Mouse (Mus musculus): ENCODE data around the gene Gpr15. TPM values are rescaled to one million over a fixed set of nuclear protein-coding genes. Genes with fewer than 3 reads are reported as not detected.
A peak's percentile ranks its signal among the peaks of the same experiment; 100 is the strongest.

The Gpr15 gene
- polyA plus RNA-seq, 1 experiment from 2014 or later, result not detected

DNA sequence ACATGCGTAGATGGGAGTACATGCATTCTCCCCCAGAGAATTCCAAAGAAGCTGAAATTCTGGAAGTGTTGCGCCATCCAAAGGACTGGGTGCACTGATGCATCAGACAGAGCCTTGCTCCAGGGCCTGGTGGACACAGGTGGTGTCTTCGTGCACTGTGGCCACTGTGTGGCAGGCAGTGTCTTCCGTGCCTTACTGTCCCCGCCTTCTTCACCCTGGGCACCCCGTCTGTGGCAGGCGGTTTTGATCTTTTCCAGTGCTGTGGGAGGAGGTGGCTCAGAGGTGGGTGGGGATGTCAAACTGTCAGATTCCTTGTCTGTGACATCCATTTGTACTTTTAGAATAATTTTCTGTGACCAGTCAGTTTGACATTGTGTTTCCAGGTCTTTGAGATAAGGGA lies 40.2 kb downstream of the Gpr15 start:
- no peak for ATAC-seq (ENCODE audit: low FRiP score)
- Histone ChIP-seq H3K27ac (replicated peaks) (no peak overlapping the region), H3K27me3 (replicated peaks) (no peaks in the 10 kb centered on the region), H3K4me3 (replicated peaks) (no peak overlapping the region), H3K4me1 (no peaks in the 10 kb centered on the region), H3K9me3 (replicated peaks) (no peaks in the 10 kb centered on the region), H3K9ac (replicated peaks) (no peak overlapping the region), H3K36me3 (peaks cover 54% of the 10 kb centered on the region), H3K4me2 (no peak overlapping the region)
- 83% methylated on average over 7 of the region's 7 CpGs for WGBS

DNA sequence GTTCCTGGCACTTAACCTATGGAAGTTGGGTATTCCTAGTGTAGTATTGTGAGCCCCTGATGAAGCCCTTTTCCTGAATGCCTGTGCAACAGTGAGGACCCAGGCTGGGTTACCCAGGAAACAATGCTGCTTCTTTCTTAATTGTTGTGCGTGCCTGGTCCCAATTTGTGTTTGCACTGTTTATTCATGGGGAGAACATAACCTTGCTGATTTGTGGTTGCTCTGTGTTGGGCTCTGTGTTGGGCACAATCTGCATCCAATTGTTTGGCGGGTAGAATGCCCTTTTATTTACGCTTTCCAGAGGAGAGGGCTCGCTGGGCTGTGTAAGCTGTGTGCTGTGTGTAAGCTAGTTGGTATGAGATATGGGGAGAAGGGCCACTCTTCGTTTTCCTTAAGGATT lies 41.4 kb downstream of the Gpr15 start:
- H3K36me3 ChIP-seq, result peaks cover 55% of the 10 kb centered on the region
- no peak overlapping the region for H3K4me3 ChIP-seq (replicated peaks)
- 73% methylated on average over 5 of the region's 5 CpGs for WGBS
- no peak overlapping the region for H3K9ac ChIP-seq (replicated peaks)
- H3K27me3 ChIP-seq (replicated peaks), result no peaks in the 10 kb centered on the region
- H3K9me3 ChIP-seq (replicated peaks), result no peaks in the 10 kb centered on the region
- H3K27ac ChIP-seq (replicated peaks), result no peak overlapping the region
- no peak overlapping the region for H3K4me2 ChIP-seq
- no peak for ATAC-seq (ENCODE audit: low FRiP score)
- no peaks in the 10 kb centered on the region for H3K4me1 ChIP-seq

DNA sequence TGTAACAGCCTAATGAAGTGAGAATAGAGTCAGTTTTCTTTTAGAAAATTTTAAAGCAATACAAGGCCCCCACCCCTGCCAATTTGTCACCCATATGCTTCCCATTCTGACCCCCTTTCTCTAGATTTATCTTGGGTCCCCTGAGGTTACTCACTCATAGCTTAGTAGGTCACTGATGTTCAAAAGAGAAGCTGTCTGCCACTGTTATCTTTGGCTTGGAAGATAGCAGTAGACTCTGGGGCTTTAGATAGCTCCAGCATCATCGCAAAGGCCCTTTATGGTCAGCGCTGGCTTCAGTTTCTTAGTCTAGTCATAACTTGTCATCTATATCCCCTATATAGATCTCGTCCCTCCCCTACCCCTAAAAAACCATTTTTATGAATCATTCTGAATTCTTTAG lies 42.2 kb downstream of the Gpr15 start:
- peaks cover 51% of the 10 kb centered on the region for H3K36me3 ChIP-seq

DNA sequence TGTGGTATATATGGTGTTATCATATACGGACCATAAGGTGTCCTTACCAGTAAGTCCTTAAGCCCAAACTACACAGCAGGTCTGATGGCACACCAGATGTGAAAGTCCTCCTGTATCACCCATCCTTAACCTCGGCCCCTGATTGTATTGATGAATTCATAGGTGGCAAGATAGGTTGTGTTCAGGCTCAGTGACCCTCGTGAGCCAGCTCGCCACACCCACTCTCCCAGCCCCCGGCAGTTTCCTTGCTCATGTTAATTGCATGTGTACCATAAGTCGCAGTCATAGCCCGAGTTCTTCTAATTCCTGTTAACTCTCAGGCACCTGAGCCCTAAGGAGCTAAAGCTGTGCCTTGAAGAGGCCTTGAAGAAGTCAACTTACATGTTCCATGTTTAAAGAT lies 42.7 kb downstream of the Gpr15 start:
- no peaks in the 10 kb centered on the region for H3K27me3 ChIP-seq (replicated peaks)
- no peak for ATAC-seq (ENCODE audit: low FRiP score)
- H3K4me3 ChIP-seq (replicated peaks), result no peak overlapping the region
- no peak overlapping the region for H3K9ac ChIP-seq (replicated peaks)
- H3K4me2 ChIP-seq, result no peak overlapping the region
- H3K27ac ChIP-seq (replicated peaks), result no peak overlapping the region
- H3K9me3 ChIP-seq (replicated peaks), result no peaks in the 10 kb centered on the region
- H3K4me1 ChIP-seq, result peaks cover 11% of the 10 kb centered on the region
- 91% methylated on average over 7 of the region's 7 CpGs for WGBS
- H3K36me3 ChIP-seq, result peaks cover 48% of the 10 kb centered on the region

More for the DNA sequence above, 42.2 kb downstream of the Gpr15 start:
- no peak overlapping the region for H3K4me3 ChIP-seq (replicated peaks)
- no peak overlapping the region for H3K9ac ChIP-seq (replicated peaks)
- H3K27ac ChIP-seq (replicated peaks), result no peak overlapping the region
- no peaks in the 10 kb centered on the region for H3K27me3 ChIP-seq (replicated peaks)
- no peak overlapping the region for H3K4me2 ChIP-seq
- no peaks in the 10 kb centered on the region for H3K9me3 ChIP-seq (replicated peaks)
- peaks cover 6% of the 10 kb centered on the region for H3K4me1 ChIP-seq
- ATAC-seq (ENCODE audit: low FRiP score), result no peak
- 90% methylated on average over 3 of the region's 3 CpGs for WGBS

DNA sequence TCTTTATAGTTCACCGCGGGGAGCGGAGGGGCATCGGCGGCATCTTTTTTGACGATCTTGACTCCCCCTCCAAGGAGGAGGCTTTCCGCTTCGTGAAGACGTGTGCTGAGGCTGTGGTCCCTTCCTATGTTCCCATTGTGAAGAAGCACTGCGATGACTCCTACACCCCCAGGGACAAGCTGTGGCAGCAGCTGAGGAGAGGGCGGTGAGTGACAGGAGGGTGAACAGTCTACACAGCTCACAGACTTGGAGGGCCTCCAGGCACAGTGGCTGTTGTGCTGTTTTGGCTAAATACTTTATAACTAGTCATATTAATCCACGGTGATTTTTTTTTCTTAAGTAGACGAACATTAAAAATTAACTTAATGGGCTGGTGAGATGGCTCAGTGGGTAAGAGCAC lies 43.6 kb downstream of the Gpr15 start:
- Histone ChIP-seq H3K9ac (replicated peaks) (no peak overlapping the region), H3K4me1 (peaks cover 15% of the 10 kb centered on the region), H3K27me3 (replicated peaks) (no peaks in the 10 kb centered on the region), H3K27ac (replicated peaks) (no peak overlapping the region), H3K4me2 (no peak overlapping the region), H3K36me3 (peaks cover 42% of the 10 kb centered on the region), H3K9me3 (replicated peaks) (no peaks in the 10 kb centered on the region), H3K4me3 (replicated peaks) (no peak overlapping the region)
- WGBS, result 93% methylated on average over 13 of the region's 13 CpGs
- ATAC-seq (ENCODE audit: low FRiP score), result no peak

DNA sequence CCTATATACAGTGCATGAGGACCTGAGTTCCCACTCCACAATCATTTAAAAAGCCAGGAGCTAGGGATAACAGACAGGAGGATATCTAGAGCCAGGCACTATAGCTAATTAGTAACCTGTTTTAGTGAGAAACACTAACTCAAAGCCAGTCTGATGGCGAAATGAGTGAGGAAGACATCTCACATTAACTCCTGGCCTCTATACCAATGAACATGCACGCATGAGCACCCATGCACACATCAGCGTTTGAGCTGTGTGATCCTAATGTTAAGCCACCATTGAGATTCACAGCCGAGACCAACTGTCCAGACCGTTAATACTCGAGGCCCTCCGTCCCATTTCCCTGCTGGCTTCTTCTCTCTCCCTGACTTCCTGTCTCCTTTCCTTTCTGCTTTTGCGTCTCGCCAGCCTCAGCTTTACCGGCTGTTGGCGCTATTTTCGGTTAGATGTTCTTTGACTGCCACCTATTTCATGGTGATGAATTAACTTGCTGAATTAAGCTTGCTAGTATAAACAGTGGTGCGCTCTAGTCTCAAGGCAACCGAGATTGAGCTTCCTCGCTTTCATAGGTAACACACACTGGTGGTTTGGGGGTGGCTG lies 45.0 kb downstream of the Gpr15 start:
- H3K27ac ChIP-seq (replicated peaks), result no peak overlapping the region
- peaks cover 23% of the 10 kb centered on the region for H3K4me1 ChIP-seq
- H3K9ac ChIP-seq (replicated peaks), result no peak overlapping the region
- H3K4me3 ChIP-seq (replicated peaks), result no peak overlapping the region
- no peak for ATAC-seq (ENCODE audit: low FRiP score)
- 95% methylated on average over 15 of the region's 15 CpGs for WGBS
- H3K36me3 ChIP-seq, result peaks cover 42% of the 10 kb centered on the region
- no peaks in the 10 kb centered on the region for H3K9me3 ChIP-seq (replicated peaks)
- no peak overlapping the region for H3K4me2 ChIP-seq
- no peaks in the 10 kb centered on the region for H3K27me3 ChIP-seq (replicated peaks)

DNA sequence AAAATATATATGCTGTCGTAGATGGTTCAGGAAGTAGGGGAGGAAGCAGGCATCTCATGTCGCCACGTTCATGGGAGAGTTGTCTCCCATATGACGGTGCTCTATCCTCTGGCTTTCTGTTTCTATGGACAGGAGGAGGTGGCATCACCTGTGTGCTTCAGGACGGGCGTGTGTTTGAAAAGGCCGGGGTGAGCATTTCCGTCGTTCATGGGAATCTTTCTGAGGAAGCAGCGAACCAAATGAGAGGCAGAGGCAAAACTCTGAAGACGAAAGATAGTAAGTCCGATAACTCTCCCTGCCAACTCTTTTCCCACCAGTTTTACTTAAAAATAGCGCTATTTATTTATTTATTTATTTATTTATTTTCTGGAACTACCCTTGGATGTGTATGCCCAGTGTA lies 46.5 kb downstream of the Gpr15 start:
- H3K4me1 ChIP-seq, result peaks cover 23% of the 10 kb centered on the region
- no peaks in the 10 kb centered on the region for H3K9me3 ChIP-seq (replicated peaks)
- H3K27me3 ChIP-seq (replicated peaks), result no peaks in the 10 kb centered on the region
- ATAC-seq (ENCODE audit: low FRiP score), result no peak
- no peak overlapping the region for H3K4me2 ChIP-seq
- H3K36me3 ChIP-seq, result peaks cover 30% of the 10 kb centered on the region
- WGBS, result 95% methylated on average over 13 of the region's 13 CpGs
- H3K27ac ChIP-seq (replicated peaks), result no peak overlapping the region
- no peak overlapping the region for H3K4me3 ChIP-seq (replicated peaks)
- H3K9ac ChIP-seq (replicated peaks), result no peak overlapping the region

DNA sequence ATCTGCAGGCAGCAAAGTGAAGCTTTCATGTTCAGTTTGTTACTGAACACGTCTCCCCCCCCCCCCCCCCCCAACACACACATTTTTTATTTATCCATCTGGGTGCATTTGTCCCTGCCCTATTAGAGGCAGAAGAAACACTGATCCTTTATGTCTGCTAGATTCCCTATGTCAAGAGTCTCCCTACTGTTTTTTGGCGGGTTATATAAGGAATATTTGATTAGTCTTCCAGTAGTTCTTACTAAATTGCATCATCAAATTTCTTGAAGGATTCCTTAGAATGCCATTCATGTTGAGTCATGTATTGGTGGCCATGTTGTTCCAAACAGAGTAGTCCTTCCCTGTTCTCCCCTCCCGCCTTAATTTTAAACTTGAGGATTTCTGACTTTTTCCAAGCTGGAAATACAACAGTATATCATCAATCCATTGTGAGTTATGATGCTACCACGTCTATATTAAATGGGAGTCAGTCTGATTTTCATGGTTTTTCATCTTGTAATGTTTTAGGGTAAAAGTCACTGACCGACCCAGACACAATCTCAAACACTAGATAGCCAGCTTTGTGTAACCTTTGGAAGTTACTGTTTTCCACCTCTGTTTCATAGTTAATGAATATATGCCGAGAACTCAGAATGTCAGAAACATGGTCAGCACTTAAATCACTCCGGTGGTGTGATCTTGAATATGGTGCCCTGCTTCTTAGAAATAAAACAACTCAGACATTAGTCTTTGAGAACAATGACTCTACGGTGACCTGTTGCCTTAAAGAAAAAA lies 47.5 kb downstream of the Gpr15 start:
- whole genome bisulfite sequencing, result 76% methylated on average over 8 of the region's 8 CpGs

DNA sequence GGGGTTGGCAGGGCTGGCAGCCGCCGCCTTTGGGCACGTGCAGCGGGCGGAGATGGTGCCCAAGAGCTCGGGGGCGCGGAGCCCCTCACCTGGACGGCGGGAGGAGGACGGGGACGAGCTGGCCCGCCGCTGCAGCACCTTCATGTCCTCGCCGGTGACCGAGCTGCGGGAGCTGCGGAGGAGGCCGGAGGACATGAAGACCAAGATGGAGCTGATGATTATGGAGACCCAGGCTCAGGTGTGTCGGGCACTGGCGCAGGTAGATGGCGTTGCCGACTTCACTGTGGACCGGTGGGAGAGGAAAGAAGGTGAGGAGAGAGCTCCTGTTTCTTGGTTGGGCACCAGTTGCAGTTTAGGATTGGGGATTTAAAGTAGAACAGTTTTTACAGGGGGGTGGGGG lies 48.2 kb downstream of the Gpr15 start:
- H3K4me1 ChIP-seq, result peaks cover 23% of the 10 kb centered on the region
- peaks cover 19% of the 10 kb centered on the region for H3K36me3 ChIP-seq
- ATAC-seq (ENCODE audit: low FRiP score), result peak; percentile 81
- peak overlapping the region; percentile 79 for H3K4me3 ChIP-seq (replicated peaks)
- H3K27ac ChIP-seq (replicated peaks), result peak overlapping the region; percentile 85
- WGBS, result under 1% methylated on average over 25 of the region's 25 CpGs
- no peaks in the 10 kb centered on the region for H3K9me3 ChIP-seq (replicated peaks)
- H3K9ac ChIP-seq (replicated peaks), result peak overlapping the region; percentile 77
- no peaks in the 10 kb centered on the region for H3K27me3 ChIP-seq (replicated peaks)
- H3K4me2 ChIP-seq, result peak overlapping the region; percentile 65

More for the DNA sequence above, 47.5 kb downstream of the Gpr15 start:
- H3K4me2 ChIP-seq, result peak overlapping the region; percentile 65
- H3K4me1 ChIP-seq, result peaks cover 23% of the 10 kb centered on the region
- no peak for ATAC-seq (ENCODE audit: low FRiP score)
- H3K9me3 ChIP-seq (replicated peaks), result no peaks in the 10 kb centered on the region
- peaks cover 24% of the 10 kb centered on the region for H3K36me3 ChIP-seq
- H3K9ac ChIP-seq (replicated peaks), result no peak overlapping the region
- no peak overlapping the region for H3K27ac ChIP-seq (replicated peaks)
- H3K4me3 ChIP-seq (replicated peaks), result peak overlapping the region; percentile 79
- no peaks in the 10 kb centered on the region for H3K27me3 ChIP-seq (replicated peaks)

DNA sequence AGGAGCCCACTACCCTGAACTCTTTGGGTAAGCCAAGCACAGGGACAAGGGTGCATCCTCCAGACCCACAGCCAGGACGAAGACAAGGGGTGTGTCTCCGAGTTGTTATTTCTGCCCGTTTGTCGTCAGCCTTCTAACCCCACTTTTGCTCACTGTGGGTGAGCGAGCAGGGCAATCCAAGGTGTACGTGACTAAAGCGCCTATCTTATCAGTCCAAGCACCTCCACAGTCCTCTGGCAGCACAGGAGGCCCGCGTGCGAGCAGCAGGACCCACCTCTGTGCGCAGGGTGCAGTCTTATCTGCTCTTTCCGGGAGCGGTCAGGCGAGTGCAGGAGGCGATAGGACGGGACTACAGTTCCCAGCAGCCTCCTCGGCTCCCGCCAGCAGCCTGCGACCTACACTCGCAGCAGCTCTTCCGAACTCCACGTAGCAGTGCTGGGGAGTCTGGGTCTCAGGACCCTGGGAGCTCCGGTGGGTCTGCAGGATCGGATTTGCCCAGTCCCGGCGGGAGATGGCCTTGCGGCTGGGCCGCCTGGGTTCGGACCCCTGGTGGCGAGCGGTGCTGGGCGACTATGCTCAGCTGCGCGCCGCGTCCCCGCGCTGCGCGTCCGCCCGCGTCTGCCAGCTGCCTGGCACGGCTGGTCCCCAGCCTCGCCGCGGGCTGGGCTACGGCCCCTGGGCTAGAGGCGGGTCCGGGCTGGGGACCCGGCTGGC lies 48.8 kb downstream of the Gpr15 start, which contains the start of gene Cpox:
Gene Cpox (plus strand): TSS at position 376 of the 714 bp plus-strand sequence.
- Histone ChIP-seq H3K4me3 (replicated peaks) (peak within 1 kb of the TSS; percentile 79), H3K4me2 (peak within 1 kb of the TSS; percentile 65), H3K27me3 (replicated peaks) (no peaks in the 10 kb centered on the region), H3K9ac (replicated peaks) (peak within 1 kb of the TSS; percentile 77), H3K36me3 (peaks cover 15% of the 10 kb centered on the region), H3K9me3 (replicated peaks) (no peaks in the 10 kb centered on the region), H3K4me1 (peaks cover 23% of the 10 kb centered on the region), H3K27ac (replicated peaks) (peak within 1 kb of the TSS; percentile 85)
- peak; percentile 99 for ATAC-seq (ENCODE audit: low FRiP score)
- under 1% methylated on average over 47 of the region's 51 CpGs for WGBS

DNA sequence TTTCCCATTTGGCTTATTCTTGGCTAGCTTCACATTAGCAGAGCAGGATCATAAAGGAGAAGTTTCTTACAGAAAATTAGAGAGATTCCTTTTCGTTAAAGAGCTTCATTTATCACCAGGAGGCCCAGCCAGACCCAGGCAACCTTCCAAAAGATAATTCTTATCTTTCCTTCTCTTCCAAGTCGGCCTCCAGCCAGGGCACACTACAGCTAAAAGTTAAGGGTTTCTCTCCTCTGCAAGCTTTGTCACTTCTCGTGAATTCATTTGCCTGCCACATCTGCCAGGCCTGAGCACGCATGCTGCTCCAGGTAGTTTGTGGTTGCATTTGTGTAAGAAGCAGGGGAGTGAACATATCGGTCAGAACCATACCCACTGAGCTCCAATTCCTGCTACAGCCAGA lies 49.6 kb downstream of the Gpr15 start:
- H3K4me3 ChIP-seq (replicated peaks), result peak overlapping the region; percentile 79; the same call in 1 of the 2 replicates
- H3K9ac ChIP-seq (replicated peaks), result no peak overlapping the region
- WGBS, result 58% methylated on average over 5 of the region's 5 CpGs

More for the DNA sequence above, 49.6 kb downstream of the Gpr15 start:
- ATAC-seq (ENCODE audit: low FRiP score), result no peak
- H3K4me2 ChIP-seq, result peak overlapping the region; percentile 65
- H3K9me3 ChIP-seq (replicated peaks), result no peaks in the 10 kb centered on the region
- H3K27ac ChIP-seq (replicated peaks), result no peak overlapping the region
- H3K36me3 ChIP-seq, result peaks cover 8% of the 10 kb centered on the region; the same call in 1 of the 2 replicates
- peaks cover 23% of the 10 kb centered on the region for H3K4me1 ChIP-seq
- H3K27me3 ChIP-seq (replicated peaks), result no peaks in the 10 kb centered on the region
